Mouse (Mus musculus) olfactory bulb, adult 2 months (tissue): Measurements from ENCODE around the gene Chadl. TPM values are rescaled to one million over a fixed set of nuclear protein-coding genes. Genes with fewer than 3 reads are reported as not detected.

ENCODE experiments used
- H3K27ac ChIP-seq: fragments of 200-500 bp; 2 replicates; pipeline ENCODE4 v1.5.1; 2012; ENCODE audit warnings: low read depth, low read length; ENCODE audit not compliant: insufficient read depth
- H3K4me1 ChIP-seq: fragments of 200-500 bp; 2 replicates; pipeline ENCODE4 v1.6.1; 2012; ENCODE audit warnings: low read length; ENCODE audit not compliant: control insufficient read depth, insufficient read depth
- H3K4me3 ChIP-seq: fragments of 200-500 bp; 2 replicates; pipeline ENCODE4 v1.5.1; 2012; ENCODE audit warnings: mild to moderate bottlenecking, low read depth, low read length, moderate library complexity; ENCODE audit not compliant: insufficient read depth
- CTCF ChIP-seq: fragments of 200-500 bp; IDR thresholded peaks from 2 replicates; pipeline ENCODE4 v1.5.1; 2012; ENCODE audit warnings: low read depth, mild to moderate bottlenecking, low read length, moderate library complexity; ENCODE audit not compliant: insufficient read depth
- POLR2A ChIP-seq: fragments of 200-500 bp; IDR thresholded peaks from 2 replicates; pipeline ENCODE4 v1.6.1; 2012; ENCODE audit warnings: mild to moderate bottlenecking, low read depth, low read length, moderate library complexity; ENCODE audit not compliant: insufficient read depth
- WGBS: fragments of 180-500 bp; shearing (Covaris S2); methylation state at CpG from one replicate; pipeline ENCODE4 v1.1.7; 2018; 5-methylcytosine and 5-hydroxymethylcytosine counted together
- polyA plus RNA-seq: library from polyadenylated mRNA; stranded (reverse); fragments of >200 nt; gene quantifications from 2 replicates; pipeline ENCODE4 v1.2.4, GENCODE M21; 2012; ENCODE audit warnings: low replicate concordance; ENCODE audit not compliant: missing spikeins, insufficient read depth, insufficient read length

The Chadl gene
- polyA plus RNA-seq, 1 experiment = not detected

GRCm38 (mm10) chr15:81693366-81693966, 3.6 kb downstream of the Chadl start:
- TF ChIP-seq CTCF = no peak
- no peak for TF ChIP-seq POLR2A
- WGBS = 6% methylated on average over 41 of the region's 41 CpGs
- Histone ChIP-seq H3K27ac (no peak overlapping the region), H3K4me3 (peak overlapping the region; percentile 69), H3K4me1 (peaks cover 33% of the 10 kb centered on the region)

DNA sequence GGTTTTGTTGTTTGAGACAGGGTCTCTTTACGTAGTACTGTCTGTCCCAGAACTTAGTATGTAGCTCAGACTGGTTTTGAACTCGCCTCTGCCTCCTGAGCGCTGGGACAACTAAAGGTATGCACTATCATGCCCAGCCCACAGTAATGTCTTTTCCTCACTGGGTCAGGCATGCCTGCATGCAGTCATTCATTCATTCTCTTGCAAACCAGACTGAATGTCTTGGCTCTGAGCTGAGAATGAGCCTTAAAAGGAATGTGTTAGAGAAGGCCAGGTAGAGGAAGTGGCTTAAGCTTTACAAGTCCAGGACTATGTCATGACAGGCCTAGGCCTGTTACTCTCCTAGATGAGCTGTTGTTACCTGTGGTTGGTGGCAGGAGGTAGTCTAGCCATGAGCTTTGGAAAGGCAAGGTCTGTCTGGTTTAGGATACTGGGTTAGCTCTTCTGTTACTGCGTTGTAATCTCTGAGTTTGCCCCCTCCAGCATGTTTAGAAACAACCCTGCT, 16.7 kb downstream of the Chadl start:
- no peaks in the 10 kb centered on the region for H3K4me1 ChIP-seq
- no peak overlapping the region for H3K4me3 ChIP-seq
- 96% methylated on average over 4 of the region's 4 CpGs for WGBS
- TF ChIP-seq CTCF (no peak), POLR2A (no peak)
- H3K27ac ChIP-seq = no peak overlapping the region

DNA sequence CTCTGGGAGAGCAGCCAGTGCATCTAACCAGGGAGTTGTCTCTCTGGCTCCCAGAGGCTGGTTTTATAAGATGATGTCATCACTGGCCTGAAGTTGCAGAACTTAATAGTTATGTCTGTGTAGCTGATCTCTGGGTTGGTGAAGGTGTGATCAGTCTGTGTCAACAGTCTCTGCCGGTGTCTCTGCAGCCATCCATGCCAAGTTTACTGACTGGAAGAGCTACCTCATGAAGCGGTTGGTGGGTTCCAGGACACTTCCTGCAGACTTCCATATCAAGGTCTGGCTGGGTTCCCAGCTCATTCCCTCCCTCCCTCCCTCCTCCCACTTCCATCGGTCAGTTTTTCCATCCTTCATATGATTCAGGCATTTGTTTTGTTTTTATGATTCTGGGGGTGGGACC, 20.4 kb downstream of the Chadl start:
- no peaks in the 10 kb centered on the region for H3K4me1 ChIP-seq
- WGBS = 70% methylated on average over 3 of the region's 3 CpGs
- no peak overlapping the region for H3K4me3 ChIP-seq
- TF ChIP-seq POLR2A (no peak), CTCF (no peak)
- no peak overlapping the region for H3K27ac ChIP-seq

GRCm38 (mm10) chr15:81670231-81670640, 26.9 kb downstream of the Chadl start:
- 80% methylated on average over 4 of the region's 4 CpGs for WGBS
- no peak overlapping the region for H3K27ac ChIP-seq
- H3K4me1 ChIP-seq = no peaks in the 10 kb centered on the region
- TF ChIP-seq POLR2A (no peak), CTCF (no peak)
- H3K4me3 ChIP-seq = no peak overlapping the region

GRCm38 (mm10) chr15:81666957-81667356, 30.1 kb downstream of the Chadl start:
- TF ChIP-seq CTCF = no peak
- TF ChIP-seq POLR2A = no peak
- H3K4me3 ChIP-seq = no peak overlapping the region
- no peaks in the 10 kb centered on the region for H3K4me1 ChIP-seq
- 90% methylated on average over 10 of the region's 10 CpGs for WGBS
- no peak overlapping the region for H3K27ac ChIP-seq

GRCm38 (mm10) chr15:81663697-81664561, 33.2 kb downstream of the Chadl start, which contains the start of gene L3mbtl2:
Gene L3mbtl2 (plus strand): TSS chr15:81663889.
- H3K4me3 ChIP-seq = peak within 1 kb of the TSS; percentile 90
- no peak for TF ChIP-seq CTCF
- no peak for TF ChIP-seq POLR2A
- WGBS = 1% methylated on average over 55 of the region's 55 CpGs
- no peaks in the 10 kb centered on the region for H3K4me1 ChIP-seq
- H3K27ac ChIP-seq = no peak within 1 kb of the TSS

- Histone ChIP-seq H3K4me1 (no peaks in the 10 kb centered on the region), H3K27ac (no peak overlapping the region), H3K4me3 (peak overlapping the region; percentile 24)
- TF ChIP-seq CTCF = no peak
- no peak for TF ChIP-seq POLR2A
- WGBS = 66% methylated on average over 10 of the region's 10 CpGs
Measured at GRCm38 (mm10) chr15:81663281-81663680, 33.8 kb downstream of the Chadl start.

GRCm38 (mm10) chr15:81661701-81662100, 35.4 kb downstream of the Chadl start:
- WGBS = 95% methylated on average over 2 of the region's 2 CpGs
- H3K4me1 ChIP-seq = no peaks in the 10 kb centered on the region
- no peak overlapping the region for H3K4me3 ChIP-seq
- no peak overlapping the region for H3K27ac ChIP-seq
- TF ChIP-seq POLR2A (no peak), CTCF (no peak)

- 53% methylated on average over 7 of the region's 7 CpGs for WGBS
- TF ChIP-seq CTCF (no peak), POLR2A (no peak)
- H3K27ac ChIP-seq = no peak overlapping the region
- no peak overlapping the region for H3K4me3 ChIP-seq
- no peaks in the 10 kb centered on the region for H3K4me1 ChIP-seq
Measured at GRCm38 (mm10) chr15:81650636-81651035, 46.5 kb downstream of the Chadl start.
